Mouse (Mus musculus) T-helper 2 cell (primary cell): Measurements from ENCODE around the gene Polr2c.
"Not testable (repeated sequence)": the region's sequence is repeated elsewhere in the genome, so short reads cannot be mapped to it uniquely, and the experiment has no call there.

Source experiments
- in situ Hi-C: fragments of 300-600 bp; cut with MboI, MseI; formaldehyde crosslinking; loops from one replicate; pipeline ENCODE4 v1.15.1; 2025; ENCODE audit warnings: high pct_unique_total_duplicates

Polr2c gene

DNA sequence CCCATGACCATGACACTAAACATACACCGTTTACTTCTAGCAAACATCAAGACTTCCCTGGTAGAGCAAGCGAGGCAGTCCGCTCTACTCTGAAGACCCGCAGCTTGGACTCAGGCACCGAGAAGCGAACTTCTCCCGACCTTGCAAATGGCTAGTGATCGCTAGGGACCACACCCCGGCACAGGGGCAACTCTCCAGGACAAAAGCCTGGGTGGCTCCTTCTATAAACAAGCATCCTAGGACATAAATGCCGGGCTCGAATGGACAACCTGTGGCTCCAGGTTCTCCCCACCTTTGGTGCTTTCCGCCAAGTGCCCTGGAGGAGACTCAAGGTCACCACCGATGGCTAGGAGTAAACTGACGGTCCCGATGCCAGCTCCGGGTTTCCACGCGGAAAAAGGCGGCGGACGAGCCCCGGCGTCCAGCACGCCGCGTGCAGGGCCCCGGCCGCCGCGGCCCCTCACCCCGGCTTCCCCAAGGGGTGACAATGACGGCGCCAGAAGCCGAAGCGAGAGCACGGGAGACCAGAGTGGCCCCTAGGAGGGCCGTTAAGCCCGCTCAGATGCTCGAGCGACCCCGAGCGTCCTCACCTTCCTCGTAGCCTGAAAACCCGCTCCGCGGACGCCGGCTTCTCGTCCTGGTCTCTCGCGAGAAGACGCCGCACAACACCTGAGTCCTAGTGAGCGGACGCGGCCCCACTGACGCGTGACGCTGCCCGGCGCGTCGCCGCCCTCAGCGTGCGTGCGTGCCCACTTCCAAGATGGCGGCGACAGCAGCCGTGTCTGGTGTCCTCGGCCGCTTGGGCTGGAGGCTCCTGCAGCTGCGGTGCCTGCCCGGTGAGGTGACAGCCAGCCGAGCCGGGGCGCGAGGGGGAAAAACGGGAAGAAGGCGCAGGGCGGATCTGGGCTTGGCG is 19.3 kb upstream of the Polr2c start, which contains the start of the genes Coq9 and Ciapin1:
Gene Coq9, plus strand, starts transcription at position 660 of the 913 bp plus-strand sequence.
Gene Ciapin1, minus strand, starts transcription at position 697 of the 913 bp plus-strand sequence.
- in situ Hi-C loops = loop anchor here (25.0 kb wide), 2 partner anchors 826 to 974 kb away; partner anchors contain the start of genes Amfr and Cnot1

DNA sequence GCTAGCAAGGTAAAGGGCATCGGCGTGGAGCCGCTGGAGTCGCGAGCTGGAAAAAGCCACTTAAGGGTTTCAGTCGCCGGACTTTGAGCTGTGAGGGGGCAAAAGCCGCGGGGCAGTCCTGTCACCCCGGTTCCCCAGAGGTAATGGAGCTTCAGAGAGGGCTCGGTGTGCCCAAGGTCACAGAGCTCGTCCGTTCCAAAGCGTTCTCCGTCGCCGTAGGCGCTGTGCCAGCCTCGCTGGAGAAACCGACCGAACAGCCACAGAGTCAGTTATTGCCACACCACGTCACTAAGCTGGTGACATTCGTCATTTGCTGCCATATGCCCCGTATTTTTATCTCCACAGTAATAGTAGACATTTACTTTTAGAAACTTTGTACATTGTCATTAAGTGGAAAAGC is 18.6 kb upstream of the Polr2c start:
- in situ Hi-C loops = loop anchor here (25.0 kb wide), 2 partner anchors 826 to 974 kb away; partner anchors contain the start of genes Amfr and Cnot1

DNA sequence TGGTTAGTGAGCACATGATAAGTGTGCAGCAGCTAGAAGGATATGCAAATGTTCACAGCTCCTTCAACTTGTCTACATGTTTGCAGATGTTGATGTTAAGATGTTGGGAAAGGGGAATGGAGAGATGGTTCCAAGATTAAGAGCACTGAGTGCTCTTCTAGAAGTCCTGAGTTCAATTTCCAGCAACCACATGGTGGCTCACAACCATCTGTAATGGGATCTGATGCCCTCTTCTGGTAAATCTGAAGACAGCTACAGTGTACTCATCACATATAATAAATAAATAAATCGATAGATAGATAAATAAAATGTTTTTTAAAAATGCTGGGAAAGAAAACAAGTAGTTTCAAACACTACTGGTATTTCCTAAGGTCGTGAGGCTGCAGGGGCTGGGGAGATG is 16.1 kb upstream of the Polr2c start:
- in situ Hi-C loops = loop anchor here (25.0 kb wide), 2 partner anchors 829 to 971 kb away; partner anchors contain the start of genes Amfr and Cnot1

DNA sequence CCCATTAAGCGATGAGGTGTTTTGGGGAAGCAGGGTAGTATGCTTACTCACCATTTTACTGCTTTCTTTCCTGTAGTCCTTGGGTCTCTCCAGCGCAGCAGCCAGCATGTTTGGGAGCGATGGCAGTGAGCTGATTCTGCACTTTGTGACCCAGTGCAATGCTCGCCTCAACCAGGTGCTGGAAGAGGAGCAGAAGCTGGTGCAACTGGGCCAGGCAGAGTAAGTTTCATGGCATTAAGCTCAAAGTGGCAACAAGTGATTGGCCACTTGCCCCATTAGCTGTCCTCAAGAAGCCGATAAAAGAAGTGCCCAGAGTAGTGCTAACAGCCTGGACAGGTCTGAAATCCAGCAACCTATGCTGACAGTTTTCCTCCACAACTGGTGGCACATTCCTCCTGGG is 7.2 kb upstream of the Polr2c start:
- in situ Hi-C loops = no loop called here

DNA sequence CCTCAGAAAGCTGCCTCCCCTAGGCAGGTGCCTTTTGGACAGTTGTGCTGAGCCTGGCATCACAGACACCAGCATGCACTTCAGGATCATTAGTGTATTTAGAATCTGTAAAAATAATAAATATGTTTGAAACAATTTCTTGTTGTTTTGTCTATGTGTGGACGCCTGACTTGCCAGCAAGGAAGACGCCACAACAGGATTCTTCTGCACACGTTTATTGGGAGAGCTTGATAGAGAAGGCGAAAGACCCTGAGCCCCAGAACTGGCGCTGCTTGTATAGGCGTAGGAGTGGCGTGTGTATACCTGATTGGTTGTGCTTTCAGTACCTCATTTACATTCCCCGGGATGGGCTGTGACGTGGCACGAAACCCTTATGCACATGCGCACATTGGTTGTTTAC is 2.5 kb upstream of the Polr2c start:
- in situ Hi-C loops = not testable (repeated sequence)

DNA sequence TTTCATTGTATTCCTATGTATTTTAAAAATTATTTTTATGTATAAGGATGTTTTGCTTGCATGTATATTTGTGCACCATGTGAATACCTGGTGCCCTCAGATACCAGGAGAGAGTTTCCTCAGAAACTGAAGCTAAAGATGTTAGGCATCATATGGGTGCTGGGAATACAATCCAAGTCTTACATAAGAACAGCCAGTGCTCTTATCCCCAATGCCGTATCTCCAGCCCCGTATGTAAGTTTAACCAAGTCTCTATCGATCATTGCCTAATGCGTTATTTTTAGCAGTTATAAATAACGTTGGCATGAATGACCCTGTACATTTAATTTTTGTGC is 272 bp upstream of the Polr2c start:
- in situ Hi-C loops = no loop called here

DNA sequence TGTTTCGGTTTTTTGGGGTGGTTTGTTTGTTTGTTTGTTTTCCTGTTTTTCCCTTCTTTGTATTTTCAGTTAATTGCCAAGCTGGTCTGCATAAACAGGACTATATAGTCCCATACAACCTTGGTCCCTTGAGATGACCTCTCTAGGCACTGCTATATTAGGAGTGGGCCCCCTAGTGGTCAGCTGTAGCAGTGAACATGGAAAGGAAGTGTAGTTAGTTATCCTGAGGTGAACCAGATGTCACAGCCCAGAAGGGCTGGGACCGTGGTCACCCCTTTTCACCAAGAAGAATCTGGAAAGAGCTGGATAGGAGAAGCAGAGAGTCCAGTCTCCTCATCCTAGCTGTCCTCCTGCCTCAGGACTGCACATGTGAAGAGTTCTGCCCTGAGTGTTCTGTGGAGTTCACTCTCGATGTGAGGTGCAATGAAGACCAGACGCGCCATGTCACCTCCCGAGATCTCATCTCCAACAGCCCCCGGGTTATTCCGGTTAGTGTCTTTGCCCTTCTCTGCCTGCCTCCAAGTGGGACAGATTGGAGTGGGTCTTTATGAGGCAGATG is 4.2 kb downstream of the Polr2c start:
- in situ Hi-C loops = no loop called here

DNA sequence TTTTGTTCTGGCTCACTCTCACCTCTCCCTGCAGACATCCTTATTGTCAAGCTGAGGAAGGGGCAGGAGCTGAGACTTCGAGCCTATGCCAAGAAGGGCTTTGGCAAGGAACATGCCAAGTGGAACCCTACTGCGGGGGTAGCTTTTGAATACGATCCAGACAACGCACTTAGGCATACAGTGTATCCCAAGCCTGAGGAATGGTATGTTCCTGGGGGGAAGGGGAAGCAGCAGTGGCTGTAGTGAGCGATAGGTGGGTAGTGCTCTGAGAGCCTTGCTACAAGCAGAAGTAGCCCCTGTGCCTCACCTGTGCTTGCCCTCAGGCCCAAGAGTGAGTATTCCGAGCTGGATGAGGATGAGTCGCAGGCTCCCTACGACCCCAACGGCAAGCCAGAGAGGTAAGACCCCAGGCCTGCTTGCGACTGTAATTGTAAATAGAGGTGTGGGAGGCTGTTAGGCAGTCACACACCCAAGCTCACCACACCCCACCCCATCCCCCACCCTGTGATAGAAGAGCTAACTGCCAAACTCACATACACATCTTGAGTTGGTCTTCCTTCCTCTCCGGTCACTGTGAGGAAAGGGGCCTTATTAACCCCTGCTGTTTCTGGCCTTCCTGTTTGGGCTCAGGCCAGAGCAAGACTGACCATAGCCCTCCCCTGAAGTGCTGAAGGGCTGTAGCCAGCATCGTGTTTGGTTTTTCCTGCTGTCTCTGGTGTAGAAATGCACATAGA is 5.4 kb downstream of the Polr2c start:
- in situ Hi-C loops = no loop called here

DNA sequence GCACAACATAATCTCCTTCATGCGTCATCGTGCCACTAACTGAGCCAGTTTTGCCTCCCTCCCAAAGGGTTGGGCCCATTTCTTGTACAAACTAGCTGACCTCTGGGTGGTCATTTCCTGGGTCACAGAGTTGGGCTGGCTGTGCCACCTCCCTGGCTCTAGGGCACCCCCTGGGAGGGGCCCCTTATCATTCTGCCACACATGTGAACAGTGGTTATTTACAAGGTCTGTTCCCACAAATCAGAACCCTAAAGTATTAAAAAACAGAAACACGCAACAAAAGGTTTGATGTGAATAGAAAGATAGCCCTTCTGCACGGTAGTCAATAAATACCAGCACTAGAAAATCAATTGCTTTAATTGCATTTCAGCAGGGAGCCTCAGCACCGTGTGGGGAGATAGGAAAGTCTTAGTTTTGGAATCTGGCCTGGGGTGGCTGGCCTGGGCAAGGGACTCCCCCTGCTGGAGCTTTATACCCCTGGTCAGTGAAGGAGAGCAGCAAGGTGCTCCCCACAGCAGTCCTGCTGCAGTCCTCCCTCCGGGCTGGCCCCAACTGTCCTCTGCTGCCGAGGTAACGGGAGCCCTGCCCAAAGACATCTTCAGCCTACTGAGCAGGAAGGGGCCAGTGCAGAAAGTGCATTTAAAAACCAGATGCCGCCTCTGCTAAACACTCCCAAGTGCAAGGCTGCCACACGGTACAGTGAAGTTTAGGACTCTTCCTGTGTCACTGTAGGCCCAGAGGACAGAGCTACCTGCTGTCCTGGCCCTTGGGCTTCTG is 6.8 kb downstream of the Polr2c start:
- in situ Hi-C loops = no loop called here

DNA sequence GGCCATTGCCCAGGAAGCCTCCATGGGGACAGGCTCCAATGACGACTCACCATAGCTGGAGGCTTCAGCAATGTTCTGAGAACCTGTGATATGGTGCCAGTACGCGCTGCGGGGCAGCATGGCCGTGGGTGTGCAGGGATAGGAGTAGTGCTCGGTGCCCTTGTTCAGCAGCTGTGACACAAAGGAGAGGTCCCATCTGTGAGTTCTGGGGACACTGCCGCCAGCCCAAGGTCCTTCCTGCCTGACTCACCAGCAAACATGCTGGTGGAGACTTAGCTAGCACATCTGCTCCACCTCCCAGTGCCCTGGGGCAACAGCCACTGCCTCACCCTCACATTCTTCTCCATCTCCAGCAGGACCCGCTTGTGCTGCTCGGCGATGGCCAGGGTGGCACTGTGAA is 8.0 kb downstream of the Polr2c start:
- in situ Hi-C loops = loop anchor here (5.0 kb wide), 1 partner anchor 42 kb away; no protein-coding TSS in a partner anchor

DNA sequence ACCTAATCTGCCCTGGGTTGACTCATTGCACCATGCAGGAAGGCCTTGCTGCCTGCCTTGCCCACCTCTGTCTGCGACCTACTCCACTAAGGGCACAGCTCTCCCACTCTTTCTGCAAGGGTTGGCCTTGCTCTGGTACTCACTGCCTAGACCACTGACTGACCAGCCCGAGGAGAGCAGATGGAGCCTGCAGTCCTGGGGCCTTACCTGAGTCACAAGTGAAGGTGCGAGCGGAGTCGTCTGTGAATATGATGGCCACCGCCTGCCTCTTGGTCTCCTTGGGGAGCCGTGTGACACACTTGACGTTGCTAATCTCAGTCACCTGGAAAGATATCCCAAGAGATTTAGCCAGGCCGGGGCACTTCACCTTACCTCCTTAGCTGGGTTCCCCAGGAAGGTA is 9.7 kb downstream of the Polr2c start:
- in situ Hi-C loops = loop anchor here (5.0 kb wide), 1 partner anchor 40 kb away; no protein-coding TSS in a partner anchor

DNA sequence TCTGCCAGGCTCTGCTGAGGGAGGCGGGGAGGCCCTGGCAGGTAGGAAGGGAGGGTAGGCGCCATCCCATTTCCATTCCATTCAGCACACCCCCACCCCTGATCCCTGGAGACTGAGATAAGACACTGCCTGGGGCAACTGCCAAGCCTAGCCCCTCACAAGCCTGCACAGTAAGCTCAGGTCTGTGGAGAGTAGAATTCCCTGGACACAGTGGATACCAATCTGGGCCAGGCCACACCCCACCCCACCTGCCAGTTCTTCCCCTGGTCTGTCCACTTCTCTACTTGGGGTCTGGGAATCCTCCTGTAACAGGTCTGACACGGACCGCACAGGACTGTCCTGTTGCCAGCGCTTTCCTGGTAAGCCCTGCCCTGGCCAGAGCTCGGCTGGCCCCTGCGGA is 11.9 kb downstream of the Polr2c start:
- in situ Hi-C loops = loop anchor here (5.0 kb wide), 1 partner anchor 38 kb away; no protein-coding TSS in a partner anchor

DNA sequence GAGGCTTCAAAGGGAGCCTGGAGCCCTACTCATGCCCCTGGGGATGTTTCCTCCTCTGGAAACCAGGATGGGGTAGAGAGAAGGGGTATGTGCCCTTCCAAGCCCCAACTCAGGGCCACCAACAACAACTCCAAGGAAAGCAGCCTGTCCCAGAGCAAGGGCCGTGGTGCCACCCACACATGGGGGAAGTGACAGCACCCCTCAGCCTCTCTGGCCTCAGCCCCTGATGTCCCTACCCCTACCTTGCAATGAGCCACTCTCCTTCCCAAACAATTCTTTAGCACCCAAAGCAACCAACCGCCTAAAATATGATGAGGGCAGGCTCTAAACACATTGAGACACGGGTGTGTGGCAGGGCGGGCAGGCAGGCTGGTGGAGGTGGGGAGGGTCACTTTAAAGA is 12.8 kb downstream of the Polr2c start:
- in situ Hi-C loops = no loop called here

DNA sequence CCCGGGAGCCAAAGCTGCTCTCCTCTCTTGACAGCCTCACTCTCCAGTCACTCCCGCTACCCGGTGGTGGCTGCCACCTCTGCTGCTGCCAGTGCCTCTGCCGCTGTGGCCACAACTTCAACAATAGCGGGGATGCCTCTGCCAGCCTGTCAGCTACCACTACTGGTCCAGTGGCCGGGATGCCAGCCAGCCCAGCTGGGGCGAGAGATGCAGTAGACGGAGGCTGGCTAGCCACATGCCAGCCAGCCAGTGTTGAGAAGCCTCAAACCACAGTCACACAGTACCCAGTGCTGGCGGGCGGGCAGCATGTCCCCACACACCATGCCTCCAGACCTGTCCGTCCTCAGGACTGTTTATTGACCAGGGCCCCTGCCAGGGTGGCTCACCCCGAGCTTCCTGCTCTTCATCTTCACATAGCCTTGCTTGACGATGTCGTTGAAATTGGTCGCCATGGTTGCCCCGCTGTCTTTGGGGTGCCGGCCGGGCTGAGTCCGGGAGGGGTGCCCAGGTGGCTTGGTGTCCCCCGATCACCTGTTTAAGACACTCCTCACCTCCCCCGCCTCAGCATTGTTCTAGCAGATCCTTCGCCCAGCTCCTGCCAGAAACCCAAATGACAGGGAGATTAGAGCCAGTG is 13.3 kb downstream of the Polr2c start:
- in situ Hi-C loops = no loop called here

DNA sequence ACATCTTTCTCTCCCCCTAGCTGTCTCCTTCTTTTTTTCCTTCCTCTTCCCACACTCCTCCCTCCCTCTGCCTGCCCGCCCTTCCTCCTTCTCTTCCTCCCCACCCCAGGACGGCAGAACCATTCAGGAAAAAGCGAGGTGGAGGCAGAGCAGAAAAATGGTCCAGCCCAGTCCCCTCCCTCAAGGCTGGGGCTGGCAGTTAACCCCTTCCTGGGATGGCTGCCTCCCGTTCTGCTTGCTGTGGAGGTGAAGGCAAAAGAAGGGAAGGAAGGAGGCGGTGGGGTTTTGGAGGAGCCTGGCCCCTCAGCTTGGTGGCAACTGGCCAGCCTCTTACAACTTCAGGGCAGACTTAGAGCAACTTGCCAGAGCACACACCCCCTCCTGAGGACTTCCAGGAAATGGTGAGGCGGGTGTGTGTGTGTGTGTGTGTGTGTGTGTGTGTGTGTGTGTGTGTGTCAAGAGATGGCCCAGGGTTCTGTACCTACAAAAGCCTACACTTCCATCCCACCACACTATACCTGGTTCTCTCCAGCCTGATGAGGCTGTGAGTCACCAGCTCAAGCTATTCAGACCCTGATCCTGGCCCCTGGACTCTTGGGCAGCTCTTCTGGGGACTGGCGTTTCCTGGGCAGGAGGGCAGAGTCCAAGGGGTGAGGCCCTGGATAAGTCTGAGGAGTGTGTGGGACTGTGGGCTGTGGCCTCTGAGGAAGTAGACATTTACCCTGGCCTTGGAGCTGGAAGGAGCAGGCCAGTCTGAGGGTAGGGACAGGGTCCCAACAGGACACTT is 14.1 kb downstream of the Polr2c start:
- in situ Hi-C loops = no loop called here

DNA sequence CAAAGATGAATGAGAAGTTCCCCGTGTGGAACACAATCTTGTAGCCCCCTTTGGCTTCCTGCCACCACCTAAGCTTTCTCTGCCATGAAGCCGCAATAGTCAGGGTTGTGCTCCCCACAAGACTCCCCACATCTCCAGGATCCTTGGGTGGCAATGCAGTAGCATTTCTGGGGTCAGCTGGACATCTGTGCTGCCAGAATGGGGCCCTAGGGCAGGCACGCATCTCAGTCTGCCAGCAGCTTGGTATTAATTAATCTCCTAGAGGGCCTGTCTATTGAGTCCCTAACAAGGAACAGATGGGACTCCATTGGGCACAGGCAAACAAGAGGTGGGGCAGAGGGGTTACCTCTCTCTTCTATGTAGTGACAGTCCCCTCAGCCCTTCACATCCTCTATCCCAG is 14.9 kb downstream of the Polr2c start:
- in situ Hi-C loops = no loop called here

DNA sequence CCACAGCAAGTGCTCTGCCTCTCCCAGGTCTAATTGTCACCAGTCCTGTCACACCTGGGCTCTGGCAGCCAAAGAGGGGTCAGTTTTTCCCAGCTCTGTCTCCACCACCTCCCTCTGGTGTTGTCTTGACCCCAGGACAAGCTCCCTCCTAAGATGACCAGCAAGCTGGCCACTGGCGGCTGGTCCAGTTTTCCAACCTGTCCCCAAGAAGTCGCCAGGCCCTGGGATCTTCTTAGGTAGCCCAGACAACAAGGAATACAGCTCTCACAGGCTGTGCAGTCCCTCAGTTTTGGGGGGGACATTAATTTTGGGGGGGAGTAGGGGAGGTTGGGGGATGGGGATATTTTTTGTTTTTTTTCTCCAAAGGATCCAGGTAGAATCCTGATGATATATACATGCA is 15.3 kb downstream of the Polr2c start:
- in situ Hi-C loops = no loop called here

DNA sequence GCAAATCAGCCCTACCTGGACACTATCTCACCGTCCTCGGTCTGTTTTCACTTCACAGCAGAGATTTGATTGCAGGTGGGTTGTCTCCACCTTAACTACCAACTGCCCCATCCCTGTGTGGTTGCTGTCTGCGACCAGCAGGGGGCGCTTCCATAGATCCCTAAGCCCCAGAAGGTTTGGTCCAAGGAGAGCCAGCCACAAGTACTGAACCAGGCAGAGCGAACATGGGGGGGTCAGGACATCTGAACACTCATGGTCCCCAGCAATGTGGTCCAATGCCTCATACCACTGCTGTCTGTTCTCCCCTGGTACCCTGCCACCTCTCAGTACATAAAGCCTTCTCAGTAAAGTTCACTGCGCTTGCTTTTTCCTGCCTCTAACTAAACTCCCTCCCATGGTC is 17.1 kb downstream of the Polr2c start:
- in situ Hi-C loops = no loop called here

DNA sequence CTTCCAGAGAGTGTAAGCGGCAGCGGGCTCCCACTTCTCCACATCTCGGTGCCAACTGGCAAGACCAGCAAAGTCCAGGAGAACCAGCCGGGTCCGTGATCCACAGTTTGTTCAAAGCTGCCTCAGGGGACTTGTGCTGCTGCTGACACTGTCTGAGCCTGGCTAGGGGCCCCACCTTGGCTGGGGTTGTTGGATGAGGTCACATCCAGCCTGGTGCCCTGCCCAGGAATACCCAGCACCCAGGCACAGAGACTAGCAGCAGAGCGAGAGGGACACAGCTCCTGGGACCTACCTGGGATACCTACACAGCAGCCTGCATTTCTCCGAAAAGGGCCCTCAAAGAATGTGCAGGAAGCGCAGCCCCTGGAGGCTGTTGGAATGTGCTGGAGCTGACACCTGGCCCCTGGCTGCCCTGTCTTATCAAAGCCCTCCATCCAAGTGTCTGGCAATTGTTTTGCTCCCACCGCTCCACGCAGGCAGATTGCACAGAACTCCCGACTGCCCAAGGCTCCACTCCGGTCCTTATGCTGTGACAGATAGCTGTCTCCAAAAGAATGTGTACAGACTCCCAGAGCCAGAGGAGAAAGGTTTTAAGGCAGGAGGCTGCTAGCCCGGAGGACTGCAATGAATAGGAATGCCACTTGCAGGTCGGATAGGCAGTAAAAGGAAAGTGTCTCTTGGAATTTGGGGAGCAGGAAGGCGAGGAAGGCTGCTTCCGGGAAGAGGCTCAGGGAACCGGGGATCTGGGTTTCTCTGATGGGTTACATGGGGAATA is 18.0 kb downstream of the Polr2c start:
- in situ Hi-C loops = no loop called here

DNA sequence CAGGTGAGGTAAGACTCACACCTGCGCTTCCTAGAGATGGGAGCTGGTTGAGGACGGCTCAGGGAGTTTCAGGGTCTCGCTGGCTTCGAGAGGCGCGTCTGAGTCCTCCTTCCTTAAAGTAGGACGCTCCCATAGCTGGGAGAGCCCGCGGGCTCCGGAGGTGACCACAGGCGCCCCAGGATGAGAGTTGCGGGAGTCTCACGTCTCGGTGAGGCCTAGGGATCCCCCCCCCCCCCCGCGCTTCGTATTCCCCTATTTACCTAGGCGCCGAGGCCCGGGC is 18.6 kb downstream of the Polr2c start:
- in situ Hi-C loops = no loop called here
